Mouse (Mus musculus): ENCODE results near the gene Daam1.

Gene Daam1

GRCm38 (mm10) chr12:71975626-71976025 is 144.7 kb downstream of the Daam1 start:
- DNase-seq: no peak

DNA sequence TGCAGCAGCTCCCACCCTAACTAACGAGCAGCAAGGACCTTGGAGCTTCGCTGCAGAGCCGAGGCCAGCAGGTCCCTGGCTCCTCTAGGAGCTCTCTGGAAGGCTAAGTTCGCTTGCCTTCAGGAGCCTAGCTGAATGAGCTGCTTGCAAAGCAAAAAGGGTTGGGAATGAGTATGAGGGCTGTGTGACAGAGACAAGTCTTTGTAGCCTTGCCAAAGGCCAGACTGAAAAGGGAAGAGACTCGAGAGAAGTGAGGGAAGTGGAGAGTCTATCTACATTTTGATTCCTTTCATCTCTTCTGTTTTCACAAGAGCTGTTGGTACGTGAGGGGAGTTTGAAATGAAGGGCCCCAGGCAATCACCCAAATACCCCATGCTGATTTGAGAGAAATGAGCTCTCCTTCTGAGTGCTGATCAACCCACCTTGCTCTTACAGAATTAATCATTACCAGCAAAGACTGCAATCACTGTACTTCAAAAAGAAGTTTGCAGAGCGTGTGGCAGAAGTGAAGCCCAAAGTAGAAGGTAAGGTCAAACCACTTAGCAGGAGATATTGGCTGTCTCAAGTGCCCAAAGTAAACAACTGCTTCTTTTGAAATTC is 145.6 kb downstream of the Daam1 start:
- no peak for DNase-seq

GRCm38 (mm10) chr12:71977364-71977763 is 146.5 kb downstream of the Daam1 start:
- DNase-seq: no peak

- DNase-seq: no peak
These were observed 147.9 kb downstream of the Daam1 start for GRCm38 (mm10) chr12:71978513-71979352.

DNA sequence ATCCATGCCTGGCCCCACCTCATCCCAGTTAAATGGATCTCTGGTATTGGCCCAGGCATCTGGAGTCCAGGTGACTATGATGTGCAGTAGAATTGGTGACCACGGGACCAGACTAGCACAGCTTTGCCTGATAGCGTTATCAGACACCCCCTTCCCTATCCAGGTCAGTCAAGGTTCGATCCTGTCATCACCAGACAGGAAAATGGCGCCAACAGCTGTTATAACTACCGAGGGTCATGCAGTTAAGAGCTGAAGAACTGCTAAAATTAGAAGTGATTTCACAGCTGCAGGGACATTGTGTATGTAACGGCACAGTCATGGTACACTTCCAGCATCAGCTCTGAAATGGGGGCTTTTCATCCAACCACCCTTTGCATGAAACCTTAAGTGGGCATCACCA is 149.3 kb downstream of the Daam1 start:
- no peak for DNase-seq

- DNase-seq: no peak
These were observed 149.9 kb downstream of the Daam1 start for GRCm38 (mm10) chr12:71980746-71981145.

DNA sequence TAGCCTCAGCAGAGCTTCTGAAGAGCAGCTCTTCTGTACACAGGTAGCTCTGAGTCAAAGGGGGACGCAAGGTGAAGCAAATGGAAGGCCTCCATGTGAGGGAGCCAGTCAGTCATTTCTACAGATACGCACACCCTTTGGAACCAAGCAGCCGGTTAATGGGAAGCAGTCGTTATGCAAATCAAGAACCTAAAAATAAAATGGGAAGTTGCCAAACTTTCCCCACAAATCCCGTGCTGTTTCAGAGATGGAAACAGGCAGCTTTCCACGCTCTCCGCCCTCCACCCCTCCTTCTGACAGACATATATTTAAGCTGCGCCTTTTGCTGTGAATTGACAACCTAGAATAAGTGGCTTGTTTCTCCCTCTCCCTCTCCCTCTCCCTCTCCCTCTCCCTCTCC is 150.4 kb downstream of the Daam1 start:
- DNase-seq: no peak

GRCm38 (mm10) chr12:71981791-71982190 is 150.9 kb downstream of the Daam1 start:
- DNase-seq: no peak

DNA sequence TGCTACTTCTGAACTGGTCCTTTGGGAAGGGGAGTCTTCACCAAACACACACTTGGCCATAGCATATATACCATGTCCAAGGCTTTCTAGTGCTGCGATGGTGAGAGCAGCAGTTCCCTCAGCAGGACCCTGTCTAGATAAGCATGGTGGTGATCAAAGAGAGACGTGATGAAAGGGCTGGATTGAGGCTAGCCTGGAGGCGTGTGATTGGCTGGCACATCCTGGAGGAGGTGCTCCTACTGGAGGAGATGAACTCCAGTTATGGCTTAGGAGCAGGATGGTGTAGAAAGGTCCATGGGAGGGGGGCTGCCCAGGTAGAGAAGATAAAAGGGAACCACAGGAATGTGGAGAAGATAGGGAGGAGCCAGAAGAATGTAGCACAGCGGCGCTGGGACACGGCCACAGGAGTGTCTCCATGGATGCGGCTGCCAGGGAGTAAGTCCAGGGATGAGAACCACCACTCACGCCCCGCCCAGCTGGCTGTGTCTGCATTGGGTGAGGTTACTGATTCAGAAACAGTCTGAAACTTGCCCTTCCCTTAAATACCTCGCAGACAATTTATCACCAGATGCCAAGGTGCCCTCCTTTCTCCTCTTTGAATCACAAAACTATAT is 152.3 kb downstream of the Daam1 start:
- no peak for DNase-seq

- DNase-seq: no peak
These were observed 156.3 kb downstream of the Daam1 start for GRCm38 (mm10) chr12:71987161-71987560.

DNA sequence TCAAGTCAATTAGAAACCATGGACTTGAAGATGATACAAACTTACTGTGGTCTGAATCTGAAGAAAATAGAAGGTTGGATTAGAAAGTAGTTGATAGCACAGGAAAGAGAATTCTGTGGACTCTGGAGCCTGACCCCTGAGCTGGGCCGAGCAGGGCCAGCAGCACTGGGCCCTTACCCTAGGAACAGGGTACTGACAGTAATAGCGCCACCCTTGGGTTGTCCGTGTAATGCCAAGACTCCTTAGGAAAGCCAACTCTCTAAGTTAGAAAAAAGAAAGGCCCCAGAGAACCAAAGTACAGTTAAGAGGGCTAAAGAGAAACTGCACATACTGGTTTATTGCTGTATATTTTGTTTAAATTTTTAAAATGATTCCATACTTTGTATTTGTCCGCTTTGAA is 157.0 kb downstream of the Daam1 start:
- no peak for DNase-seq

DNA sequence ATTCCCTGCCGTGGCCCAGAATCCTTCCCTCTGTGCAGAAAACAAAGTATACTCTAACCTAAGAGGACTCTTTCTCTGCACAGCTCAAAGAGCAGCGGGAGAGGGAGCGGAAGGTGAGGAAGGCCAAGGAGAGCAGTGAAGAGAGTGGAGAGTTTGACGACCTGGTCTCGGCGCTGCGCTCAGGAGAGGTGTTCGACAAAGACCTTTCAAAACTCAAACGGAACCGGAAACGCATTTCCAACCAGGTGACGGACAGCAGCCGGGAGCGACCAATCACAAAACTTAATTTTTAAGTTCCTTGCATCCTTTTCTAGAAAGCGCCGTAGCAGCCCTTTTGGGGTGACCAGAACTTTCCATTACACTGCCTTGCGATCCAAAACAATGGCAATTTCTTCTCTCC is 158.7 kb downstream of the Daam1 start:
- no peak for DNase-seq

- DNase-seq: no peak
These were observed 161.8 kb downstream of the Daam1 start for GRCm38 (mm10) chr12:71992599-71993210.

DNA sequence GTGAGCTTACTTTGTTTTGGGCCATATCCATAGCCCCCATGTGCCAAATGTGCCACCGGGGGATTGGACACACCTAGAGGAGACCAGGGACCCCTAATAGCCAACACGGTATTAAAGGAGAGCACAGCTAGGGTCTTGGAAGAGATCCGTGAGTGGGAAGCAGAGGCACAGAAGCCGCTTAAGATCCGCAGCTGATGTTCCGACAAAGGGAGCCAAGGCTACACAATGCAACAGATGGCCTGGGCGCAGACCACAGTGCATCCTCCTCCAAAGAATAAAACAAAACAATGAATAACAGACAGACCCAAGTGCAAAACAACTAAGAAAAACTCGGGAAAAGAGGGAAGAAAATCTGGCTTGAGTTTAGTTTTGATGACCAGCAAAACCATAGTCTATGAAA is 165.0 kb downstream of the Daam1 start:
- no peak for DNase-seq

DNA sequence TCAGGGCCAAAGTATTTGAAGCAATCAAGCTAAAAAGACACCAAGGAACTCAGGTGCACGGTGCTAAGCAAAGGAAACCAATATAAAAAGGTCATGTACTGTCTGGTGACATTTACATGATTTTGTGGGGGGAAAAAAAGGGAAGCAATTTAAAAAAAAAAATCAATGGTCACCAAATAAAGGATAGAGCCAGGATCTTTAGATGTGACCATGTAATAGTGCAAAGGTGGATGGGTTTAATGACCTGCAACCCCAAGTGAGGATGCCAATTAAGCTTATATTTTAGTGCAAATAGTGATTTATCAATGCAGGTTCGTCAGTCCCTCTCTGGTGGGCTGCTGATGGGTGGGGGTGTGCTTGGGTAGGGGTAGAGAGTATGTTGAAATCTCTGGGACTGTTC is 166.0 kb downstream of the Daam1 start:
- no peak for DNase-seq

DNA sequence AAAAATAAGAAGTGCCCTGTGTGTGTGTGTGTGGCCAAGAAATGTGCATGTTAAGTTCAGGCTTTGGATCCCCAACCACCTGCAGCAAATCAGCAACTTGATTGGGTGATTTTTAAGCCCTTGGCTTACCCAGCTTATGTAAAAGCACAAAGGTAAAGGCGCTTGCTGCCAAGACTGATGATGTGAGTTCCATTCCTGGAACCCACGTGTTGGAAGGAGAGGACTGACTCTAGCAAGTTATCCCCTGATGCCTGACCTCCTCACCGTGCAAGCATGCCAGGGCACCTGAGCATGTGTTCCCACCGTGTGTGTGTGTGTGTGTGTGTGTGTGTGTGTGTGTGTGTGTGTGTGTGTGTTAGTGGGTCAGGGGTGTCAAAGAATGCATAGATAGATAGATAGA is 166.5 kb downstream of the Daam1 start:
- no peak for DNase-seq

GRCm38 (mm10) chr12:71998653-71999052 is 167.8 kb downstream of the Daam1 start:
- no peak for DNase-seq

DNA sequence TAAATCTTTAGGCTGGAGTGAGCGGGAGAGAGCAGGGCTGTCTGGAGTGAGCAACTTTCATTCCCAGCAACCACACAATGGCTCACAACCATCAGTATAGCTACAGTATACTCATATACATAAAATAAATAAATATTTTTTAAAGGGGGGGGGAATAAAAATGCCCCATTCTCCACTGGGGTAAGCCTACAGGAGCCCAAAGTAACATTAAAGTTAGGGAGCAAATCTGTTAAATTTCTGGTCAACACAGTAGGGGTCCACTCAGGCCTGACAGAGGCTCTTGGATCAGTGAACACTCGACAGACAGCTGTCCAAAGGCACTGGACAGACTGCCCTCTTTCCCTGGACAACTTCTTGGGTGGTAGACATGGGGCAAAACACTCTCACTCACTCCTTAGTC is 168.8 kb downstream of the Daam1 start:
- no peak for DNase-seq

DNA sequence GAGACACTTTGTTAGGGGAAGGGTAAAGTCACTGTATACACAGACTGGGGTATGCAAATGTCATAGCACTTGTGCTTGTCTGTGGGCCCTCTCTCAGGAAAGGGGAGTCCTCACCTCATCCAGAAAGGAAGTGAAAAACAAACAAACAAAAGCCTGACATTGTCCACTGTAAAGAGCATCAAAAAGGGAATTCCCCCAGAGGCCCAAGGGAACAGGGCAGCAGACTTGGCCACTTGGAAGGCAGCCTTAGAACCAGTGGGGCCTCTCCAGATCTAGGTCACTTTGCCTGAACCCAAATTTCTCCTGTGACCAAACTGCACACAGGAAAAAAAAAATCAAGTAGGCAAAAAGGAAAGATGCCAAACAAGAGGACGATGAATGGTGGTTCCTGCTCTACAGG is 170.9 kb downstream of the Daam1 start:
- DNase-seq: peak; percentile 26

DNA sequence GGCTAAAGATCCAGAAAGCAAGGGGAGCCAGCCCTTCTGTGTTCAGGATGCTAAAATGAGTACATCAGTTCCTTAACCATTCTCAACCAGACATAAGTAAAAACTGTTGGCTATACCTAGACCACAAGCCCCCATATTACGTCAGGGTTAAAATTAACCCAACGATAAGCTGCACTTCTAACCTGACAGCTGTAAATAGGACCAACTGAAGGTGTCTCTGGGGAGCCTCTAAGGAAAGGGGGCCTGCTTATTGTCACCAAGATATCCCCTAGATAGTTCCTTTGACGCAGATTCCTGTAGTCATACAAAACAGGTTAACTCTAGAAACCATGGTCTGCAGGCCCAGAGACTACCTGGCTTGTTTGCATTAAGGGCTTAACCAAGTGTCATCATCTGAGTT is 174.4 kb downstream of the Daam1 start:
- DNase-seq: no peak

DNA sequence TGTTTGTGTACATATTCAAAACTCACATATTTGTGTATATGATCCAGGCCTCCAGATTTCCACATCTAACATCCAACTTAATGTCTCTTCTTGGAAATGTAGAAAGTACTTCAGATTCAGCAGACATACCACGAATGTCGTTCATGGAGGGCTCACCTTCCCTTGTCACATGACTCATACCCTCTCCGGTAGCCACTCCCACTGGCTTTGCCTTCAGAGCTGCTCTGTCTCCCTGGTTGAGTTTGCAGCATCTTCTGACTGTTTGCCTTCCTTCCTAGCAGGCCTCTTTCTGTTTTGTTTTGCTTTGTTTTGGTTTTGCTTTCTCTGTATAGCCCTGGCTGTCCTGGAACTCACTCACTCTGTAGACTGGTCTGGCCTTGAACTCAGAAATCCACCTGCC is 176.8 kb downstream of the Daam1 start:
- no peak for DNase-seq

DNA sequence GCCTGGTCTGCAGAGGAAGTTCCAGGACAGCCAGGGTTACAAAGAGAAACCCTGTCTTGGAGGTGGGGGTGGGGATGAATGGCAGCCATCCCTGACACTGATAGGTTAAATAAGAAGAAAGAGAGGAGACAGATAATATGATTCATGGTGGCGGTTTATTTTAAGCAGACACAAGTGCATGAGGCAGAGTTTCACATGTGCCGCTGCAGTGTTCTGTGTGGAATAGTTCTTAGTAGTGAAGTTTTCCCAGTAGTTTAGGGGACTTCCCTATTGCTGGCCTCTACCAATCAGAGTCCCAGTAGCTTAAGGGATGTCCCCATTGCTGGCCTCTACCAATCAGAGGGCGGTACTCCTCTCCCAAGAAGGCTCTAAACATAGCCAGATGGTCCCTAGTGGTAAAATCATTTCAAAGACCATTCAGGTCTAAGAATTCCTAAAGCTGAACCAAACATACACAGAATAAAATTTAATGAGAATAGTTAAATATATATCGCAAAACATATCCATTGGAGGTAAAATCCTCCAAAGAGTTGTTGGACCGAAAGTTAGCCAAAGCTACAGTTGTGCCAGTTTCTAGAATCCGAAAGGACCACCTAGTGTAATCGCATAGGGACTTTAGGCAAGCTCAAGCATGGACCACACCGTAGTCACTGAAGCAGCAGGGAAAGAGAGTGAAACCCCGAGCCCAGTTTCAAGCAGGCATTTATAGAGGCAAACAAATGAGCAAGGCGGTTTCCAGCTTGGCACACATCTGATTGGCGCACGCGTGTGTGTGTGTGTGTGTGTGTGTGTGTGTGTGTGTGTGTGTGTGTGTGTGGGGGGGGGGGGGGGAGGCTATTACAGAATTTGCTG is 178.4 kb downstream of the Daam1 start:
- DNase-seq: no peak

- no peak for DNase-seq
These were observed 180.5 kb downstream of the Daam1 start for GRCm38 (mm10) chr12:72011404-72011803.

All from cerebellum, adult 11 months (tissue).